Mouse (Mus musculus) limb, embryonic 10.5 days (tissue): ENCODE results near the gene Raet1e. TPM values are rescaled to one million over a fixed set of nuclear protein-coding genes. Genes with fewer than 3 reads are reported as not detected.
"Not testable (repeated sequence)": the region's sequence is repeated elsewhere in the genome, so short reads cannot be mapped to it uniquely, and the experiment has no call there.

ENCODE experiments used
- DNase-seq: peaks from one replicate; pipeline ENCODE4 v3.0.0-alpha.2; 2017; ENCODE audit warnings: low spot score
- H3K27ac ChIP-seq: fragments of 300-500 bp; sonication (generic); 2 replicates; pipeline ENCODE4 v1.5.1; 2016; ENCODE audit warnings: mild to moderate bottlenecking
- H3K27me3 ChIP-seq: fragments of 300-500 bp; sonication (generic); 2 replicates; pipeline ENCODE4 v1.6.1; 2016; ENCODE audit warnings: low read depth, mild to moderate bottlenecking; ENCODE audit not compliant: poor library complexity, severe bottlenecking
- H3K36me3 ChIP-seq: fragments of 300-500 bp; sonication (generic); 2 replicates; pipeline ENCODE4 v1.6.1; 2016; ENCODE audit warnings: mild to moderate bottlenecking, moderate library complexity
- H3K4me1 ChIP-seq: fragments of 300-500 bp; sonication (generic); 2 replicates; pipeline ENCODE4 v1.6.1; 2016
- H3K4me3 ChIP-seq: fragments of 300-500 bp; sonication (generic); 2 replicates; pipeline ENCODE4 v1.5.1; 2016; ENCODE audit warnings: mild to moderate bottlenecking, moderate library complexity
- H3K9me3 ChIP-seq: fragments of 300-500 bp; sonication (generic); replicated peaks from 2 replicates; pipeline ENCODE4 v1.6.1; 2016; ENCODE audit warnings: mild to moderate bottlenecking
- WGBS: fragments of 180-500 bp; shearing (Covaris S2); methylation state at CpG from one replicate; pipeline ENCODE4 v1.1.7; 2016; 5-methylcytosine and 5-hydroxymethylcytosine counted together
- polyA plus RNA-seq: library from polyadenylated mRNA; unstranded; fragments of >200 nt; fragmentation: Nextera tagmentation; extraction: Ambion mirVana; gene quantifications from 2 replicates; pipeline ENCODE4 v1.2.1, GENCODE M21; 2016

Raet1e gene
- polyA plus RNA-seq, 1 experiment from 2014 or later, result 12.8 TPM

GRCm38 (mm10) chr10:22173335-22174189 is 15.2 kb downstream of the Raet1e start:
- not testable (repeated sequence) for H3K9me3 ChIP-seq, H3K36me3 ChIP-seq, H3K27me3 ChIP-seq, DNase-seq, H3K27ac ChIP-seq, H3K4me1 ChIP-seq
- 11% methylated on average over 13 of the region's 17 CpGs for WGBS
- 0 out of 2 replicates have a peak overlapping the region, but pooled peaks have one; percentile 22 for H3K4me3 ChIP-seq

GRCm38 (mm10) chr10:22174190-22174487 is 15.8 kb downstream of the Raet1e start:
- WGBS, result 81% methylated on average over 2 of the region's 2 CpGs
- not testable (repeated sequence) for H3K27me3 ChIP-seq, H3K27ac ChIP-seq, H3K36me3 ChIP-seq, H3K4me3 ChIP-seq, H3K9me3 ChIP-seq, DNase-seq, H3K4me1 ChIP-seq

GRCm38 (mm10) chr10:22176515-22176914 is 18.1 kb downstream of the Raet1e start:
- H3K4me1 ChIP-seq, H3K4me3 ChIP-seq, H3K9me3 ChIP-seq, H3K27me3 ChIP-seq, H3K27ac ChIP-seq, H3K36me3 ChIP-seq, DNase-seq: not testable (repeated sequence)
- 86% methylated on average over 2 of the region's 2 CpGs for WGBS

- DNase-seq, result peak; percentile 50
- H3K9me3 ChIP-seq, H3K4me3 ChIP-seq, H3K4me1 ChIP-seq, H3K36me3 ChIP-seq, H3K27me3 ChIP-seq, H3K27ac ChIP-seq: not testable (repeated sequence)
- 5% methylated on average over 10 of the region's 10 CpGs for WGBS
Measured at GRCm38 (mm10) chr10:22191035-22191434, 32.7 kb downstream of the Raet1e start.

- H3K4me1 ChIP-seq, H3K9me3 ChIP-seq, DNase-seq, H3K27ac ChIP-seq, H3K4me3 ChIP-seq, H3K27me3 ChIP-seq, H3K36me3 ChIP-seq: not testable (repeated sequence)
- WGBS, result 100% methylated on average over 2 of the region's 3 CpGs
Measured at GRCm38 (mm10) chr10:22201352-22201751, 43.0 kb downstream of the Raet1e start.

GRCm38 (mm10) chr10:22202784-22203583 is 44.6 kb downstream of the Raet1e start:
- H3K27ac ChIP-seq, H3K4me3 ChIP-seq, H3K36me3 ChIP-seq, H3K4me1 ChIP-seq, H3K9me3 ChIP-seq, DNase-seq, H3K27me3 ChIP-seq: not testable (repeated sequence)
- no CpG with 5 or more reads among the region's 2 CpGs for WGBS

GRCm38 (mm10) chr10:22206443-22206842 is 48.1 kb downstream of the Raet1e start:
- not testable (repeated sequence) for H3K4me1 ChIP-seq, H3K27me3 ChIP-seq, DNase-seq, H3K36me3 ChIP-seq, H3K9me3 ChIP-seq, H3K27ac ChIP-seq, H3K4me3 ChIP-seq
- WGBS, result 83% methylated on average over 1 of the region's 1 CpGs

- not testable (repeated sequence) for H3K36me3 ChIP-seq, H3K27ac ChIP-seq, H3K9me3 ChIP-seq, H3K4me3 ChIP-seq, H3K4me1 ChIP-seq, H3K27me3 ChIP-seq
- DNase-seq, result peak; percentile 45
- WGBS, result 0% methylated on average over 8 of the region's 11 CpGs
Measured at GRCm38 (mm10) chr10:22212012-22212696, 53.8 kb downstream of the Raet1e start.

- H3K36me3 ChIP-seq, H3K4me1 ChIP-seq, H3K27ac ChIP-seq, H3K9me3 ChIP-seq, DNase-seq, H3K27me3 ChIP-seq, H3K4me3 ChIP-seq: not testable (repeated sequence)
- whole genome bisulfite sequencing, result no CpG with 5 or more reads among the region's 7 CpGs
Measured at GRCm38 (mm10) chr10:22223474-22224349, 65.3 kb downstream of the Raet1e start.

- 92% methylated on average over 8 of the region's 8 CpGs for WGBS
Measured at GRCm38 (mm10) chr10:22265060-22265459, 106.7 kb downstream of the Raet1e start.

GRCm38 (mm10) chr10:22270879-22271786 is 112.8 kb downstream of the Raet1e start:
- not testable (repeated sequence) for H3K9me3 ChIP-seq, DNase-seq, H3K4me3 ChIP-seq, H3K27ac ChIP-seq, H3K36me3 ChIP-seq
- Histone ChIP-seq H3K4me1 (peaks cover 16% of the 10 kb centered on the region), H3K27me3 (peaks cover 24% of the 10 kb centered on the region)
- WGBS, result 50% methylated on average over 8 of the region's 8 CpGs

More at GRCm38 (mm10) chr10:22265060-22265459, 106.7 kb downstream of the Raet1e start:
- DNase-seq, result no peak
- Histone ChIP-seq H3K4me3 (no peak overlapping the region), H3K27ac (no peak overlapping the region), H3K36me3 (no peaks in the 10 kb centered on the region), H3K4me1 (no peaks in the 10 kb centered on the region), H3K9me3 (no peaks in the 10 kb centered on the region), H3K27me3 (no peaks in the 10 kb centered on the region)
